Mouse (Mus musculus): Measurements from ENCODE around the gene Lama5. TPM values are rescaled to one million over a fixed set of nuclear protein-coding genes. Genes with fewer than 3 reads are reported as not detected.

Lama5 gene
- polyA plus RNA-seq, 1 experiment from 2014 or later, result 11.2 TPM

- H3K4me3 ChIP-seq, result no peak overlapping the region
- no peak overlapping the region for H3K27ac ChIP-seq
- WGBS, result 81% methylated on average over 3 of the region's 3 CpGs
- DNase-seq (ENCODE audit: extremely low spot score, low spot score), result no peak
- no peaks in the 10 kb centered on the region for H3K9me3 ChIP-seq
- no peaks in the 10 kb centered on the region for H3K36me3 ChIP-seq (replicated peaks)
- H3K27me3 ChIP-seq (ENCODE audit: poor library complexity, severe bottlenecking), result peaks cover 43% of the 10 kb centered on the region
- peaks cover 47% of the 10 kb centered on the region for H3K4me1 ChIP-seq
Observed at GRCm38 (mm10) chr2:180229129-180229528, 3.5 kb upstream of the Lama5 start.

- Histone ChIP-seq H3K36me3 (replicated peaks) (no peaks in the 10 kb centered on the region), H3K27ac (no peak overlapping the region; the same call in 1 of the 2 replicates), H3K9me3 (no peaks in the 10 kb centered on the region), H3K4me1 (peaks cover 52% of the 10 kb centered on the region), H3K4me3 (no peak overlapping the region), H3K27me3 (ENCODE audit: poor library complexity, severe bottlenecking) (peaks cover 48% of the 10 kb centered on the region)
- DNase-seq (ENCODE audit: extremely low spot score, low spot score), result no peak
- WGBS, result 75% methylated on average over 7 of the region's 7 CpGs
Observed at GRCm38 (mm10) chr2:180228592-180228991, 2.9 kb upstream of the Lama5 start.

DNA sequence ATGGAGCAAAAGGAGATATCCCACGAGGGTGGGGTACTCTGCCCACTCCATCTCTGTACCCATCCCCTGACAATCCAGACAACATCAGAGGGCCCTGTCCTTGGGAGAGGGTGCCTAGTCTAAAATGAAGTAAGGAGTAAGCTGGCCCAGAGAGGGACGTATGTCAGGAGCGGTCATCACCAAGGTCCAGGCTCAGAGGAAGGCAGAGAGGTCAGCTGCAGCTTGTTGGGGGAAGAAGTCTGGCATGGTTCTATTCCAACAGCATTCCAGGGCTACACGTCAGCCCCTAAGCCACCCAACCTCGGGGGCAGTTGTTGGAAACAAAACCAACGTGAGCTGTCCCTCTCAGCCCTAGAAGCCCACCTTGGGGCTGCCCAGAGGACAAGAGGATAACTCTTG lies 2.4 kb upstream of the Lama5 start:
- H3K27ac ChIP-seq, result peak overlapping the region; percentile 70
- peaks cover 54% of the 10 kb centered on the region for H3K27me3 ChIP-seq (ENCODE audit: poor library complexity, severe bottlenecking)

GRCm38 (mm10) chr2:180227262-180228059 lies 1.8 kb upstream of the Lama5 start:
- no peaks in the 10 kb centered on the region for H3K36me3 ChIP-seq (replicated peaks)
- H3K4me1 ChIP-seq, result peaks cover 63% of the 10 kb centered on the region
- peak; percentile 78 for DNase-seq (ENCODE audit: extremely low spot score, low spot score)
- H3K27ac ChIP-seq, result peak overlapping the region; percentile 70
- H3K9me3 ChIP-seq, result no peaks in the 10 kb centered on the region
- H3K27me3 ChIP-seq (ENCODE audit: poor library complexity, severe bottlenecking), result peaks cover 58% of the 10 kb centered on the region
- peak overlapping the region; percentile 26 for H3K4me3 ChIP-seq
- 1% methylated on average over 21 of the region's 21 CpGs for whole genome bisulfite sequencing

More for the DNA sequence above, 2.4 kb upstream of the Lama5 start:
- no peak for DNase-seq (ENCODE audit: extremely low spot score, low spot score)
- Histone ChIP-seq H3K9me3 (no peaks in the 10 kb centered on the region), H3K4me3 (no peak overlapping the region; the same call in 1 of the 2 replicates), H3K36me3 (replicated peaks) (no peaks in the 10 kb centered on the region), H3K4me1 (peaks cover 57% of the 10 kb centered on the region)
- 50% methylated on average over 6 of the region's 6 CpGs for WGBS

DNA sequence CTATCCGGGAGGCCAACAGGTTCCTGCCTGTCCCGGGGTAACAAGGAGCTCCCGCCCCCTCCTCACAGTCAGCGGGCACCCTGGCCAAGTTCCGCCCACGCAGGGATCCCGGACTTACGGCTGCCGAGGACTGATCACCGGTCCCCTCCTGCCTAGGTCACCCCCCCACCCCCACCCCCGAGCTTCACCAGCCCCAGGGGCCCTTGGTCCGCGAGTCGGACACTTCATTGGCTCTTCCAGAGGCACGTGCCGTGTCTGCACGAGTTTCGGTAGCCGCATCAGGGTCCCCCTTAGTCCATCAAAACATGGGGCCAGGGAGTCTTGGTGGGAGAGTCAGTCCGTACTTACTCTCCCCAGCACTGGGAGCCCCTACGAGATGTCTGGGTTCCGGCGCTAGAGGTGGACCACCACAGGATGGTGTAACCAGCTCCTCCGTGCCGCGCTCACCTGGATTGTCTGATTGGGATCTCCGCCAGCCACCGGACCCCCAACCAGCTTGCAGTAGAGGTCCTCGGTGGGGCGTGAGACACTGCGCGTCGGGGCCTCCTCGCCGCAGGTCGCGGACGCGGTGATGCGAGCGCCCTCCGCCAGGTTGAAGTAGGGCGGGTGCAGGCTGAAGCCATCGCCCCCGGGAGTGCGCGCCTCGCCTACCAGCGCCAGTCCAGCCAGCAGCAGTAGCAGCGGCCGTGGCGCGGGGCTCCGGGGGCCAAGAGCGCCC lies 456 bp downstream of the Lama5 start:
- H3K27ac ChIP-seq, result peak overlapping the region; percentile 84
- H3K4me3 ChIP-seq, result peak overlapping the region; percentile 83
- peak; percentile 57 for DNase-seq (ENCODE audit: extremely low spot score, low spot score)
- under 1% methylated on average over 55 of the region's 55 CpGs for WGBS
- 0 out of 2 replicates have a peak, but pooled peaks cover 3% of the 10 kb centered on the region for H3K36me3 ChIP-seq (replicated peaks)
- no peaks in the 10 kb centered on the region for H3K9me3 ChIP-seq
- H3K27me3 ChIP-seq (ENCODE audit: poor library complexity, severe bottlenecking), result peaks cover 58% of the 10 kb centered on the region
- peaks cover 70% of the 10 kb centered on the region for H3K4me1 ChIP-seq

DNA sequence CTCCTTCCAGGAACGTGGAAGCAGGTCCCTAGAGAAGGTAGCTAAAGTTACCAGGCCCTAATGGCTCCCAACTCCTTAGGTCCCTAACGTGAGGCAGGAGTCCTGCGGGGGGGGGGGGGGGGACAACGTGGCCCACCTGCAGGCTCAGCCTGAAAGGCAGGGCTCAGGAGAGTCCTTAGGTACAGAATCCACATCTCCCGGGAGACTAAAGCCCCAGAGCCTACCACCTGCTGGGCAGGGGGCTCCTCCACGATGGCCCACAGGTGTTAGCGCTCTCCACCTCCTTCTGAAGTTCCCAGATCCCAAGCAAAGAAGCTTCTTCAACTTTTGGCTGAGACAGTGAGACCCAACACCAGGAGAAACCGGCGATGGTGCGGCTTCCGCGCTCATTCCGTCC lies 1.0 kb downstream of the Lama5 start:
- no peak for DNase-seq (ENCODE audit: extremely low spot score, low spot score)
- Histone ChIP-seq H3K9me3 (no peaks in the 10 kb centered on the region), H3K27me3 (ENCODE audit: poor library complexity, severe bottlenecking) (peaks cover 58% of the 10 kb centered on the region), H3K36me3 (replicated peaks) (peaks cover 4% of the 10 kb centered on the region; the same call in 1 of the 2 replicates), H3K27ac (peak overlapping the region; percentile 84), H3K4me3 (peak overlapping the region; percentile 83), H3K4me1 (peaks cover 75% of the 10 kb centered on the region)
- WGBS, result under 1% methylated on average over 13 of the region's 13 CpGs

GRCm38 (mm10) chr2:180222250-180222649 lies 3.4 kb downstream of the Lama5 start:
- H3K27me3 ChIP-seq (ENCODE audit: poor library complexity, severe bottlenecking), result peaks cover 46% of the 10 kb centered on the region
- DNase-seq (ENCODE audit: extremely low spot score, low spot score), result no peak
- peak overlapping the region; percentile 44; the same call in 1 of the 2 replicates for H3K27ac ChIP-seq
- no peaks in the 10 kb centered on the region for H3K9me3 ChIP-seq
- no peak overlapping the region for H3K4me3 ChIP-seq
- H3K36me3 ChIP-seq (replicated peaks), result peaks cover 4% of the 10 kb centered on the region; the same call in 1 of the 2 replicates
- 18% methylated on average over 6 of the region's 6 CpGs for WGBS
- peaks cover 86% of the 10 kb centered on the region for H3K4me1 ChIP-seq

- peaks cover 34% of the 10 kb centered on the region for H3K27me3 ChIP-seq (ENCODE audit: poor library complexity, severe bottlenecking)
- 93% methylated on average over 9 of the region's 9 CpGs for WGBS
- no peak overlapping the region for H3K27ac ChIP-seq
Observed at GRCm38 (mm10) chr2:180221051-180221450, 4.6 kb downstream of the Lama5 start.

DNA sequence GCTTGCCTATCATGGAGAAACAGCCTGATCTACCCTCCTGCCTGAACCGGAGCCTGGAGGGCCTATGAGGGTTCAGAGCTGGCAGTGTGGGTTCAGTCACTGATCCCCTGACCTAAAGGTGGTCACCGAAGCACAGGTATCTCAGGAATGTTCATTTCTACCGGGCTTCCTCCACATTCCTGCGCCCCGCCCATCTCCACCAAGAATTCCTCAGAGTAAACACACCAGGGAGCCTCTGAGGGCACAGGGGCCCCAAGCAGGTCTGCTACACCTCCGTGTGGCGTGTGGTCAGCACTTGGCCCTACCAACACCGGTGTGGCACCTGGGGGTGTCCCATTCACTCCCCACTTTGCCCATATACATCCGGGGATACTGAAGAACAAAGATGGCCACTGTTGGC lies 5.5 kb downstream of the Lama5 start:
- H3K4me1 ChIP-seq, result peaks cover 74% of the 10 kb centered on the region

More at GRCm38 (mm10) chr2:180221051-180221450, 4.6 kb downstream of the Lama5 start:
- DNase-seq (ENCODE audit: extremely low spot score, low spot score), result no peak
- H3K36me3 ChIP-seq (replicated peaks), result peaks cover 4% of the 10 kb centered on the region; the same call in 1 of the 2 replicates
- no peak overlapping the region for H3K4me3 ChIP-seq
- H3K9me3 ChIP-seq, result no peaks in the 10 kb centered on the region
- H3K4me1 ChIP-seq, result peaks cover 79% of the 10 kb centered on the region

GRCm38 (mm10) chr2:180219145-180219943 lies 6.3 kb downstream of the Lama5 start:
- Histone ChIP-seq H3K4me3 (no peak overlapping the region), H3K4me1 (peaks cover 74% of the 10 kb centered on the region), H3K9me3 (no peaks in the 10 kb centered on the region), H3K36me3 (replicated peaks) (peaks cover 4% of the 10 kb centered on the region; the same call in 1 of the 2 replicates), H3K27me3 (ENCODE audit: poor library complexity, severe bottlenecking) (peaks cover 17% of the 10 kb centered on the region), H3K27ac (0 out of 2 replicates have a peak overlapping the region, but pooled peaks have one; percentile 69)
- DNase-seq (ENCODE audit: extremely low spot score, low spot score), result no peak
- 82% methylated on average over 15 of the region's 15 CpGs for WGBS

More for the DNA sequence above, 5.5 kb downstream of the Lama5 start:
- Histone ChIP-seq H3K27ac (0 out of 2 replicates have a peak overlapping the region, but pooled peaks have one; percentile 69), H3K27me3 (ENCODE audit: poor library complexity, severe bottlenecking) (peaks cover 26% of the 10 kb centered on the region), H3K9me3 (no peaks in the 10 kb centered on the region), H3K36me3 (replicated peaks) (peaks cover 4% of the 10 kb centered on the region; the same call in 1 of the 2 replicates), H3K4me3 (no peak overlapping the region)
- DNase-seq (ENCODE audit: extremely low spot score, low spot score), result no peak
- 85% methylated on average over 9 of the region's 9 CpGs for WGBS

DNA sequence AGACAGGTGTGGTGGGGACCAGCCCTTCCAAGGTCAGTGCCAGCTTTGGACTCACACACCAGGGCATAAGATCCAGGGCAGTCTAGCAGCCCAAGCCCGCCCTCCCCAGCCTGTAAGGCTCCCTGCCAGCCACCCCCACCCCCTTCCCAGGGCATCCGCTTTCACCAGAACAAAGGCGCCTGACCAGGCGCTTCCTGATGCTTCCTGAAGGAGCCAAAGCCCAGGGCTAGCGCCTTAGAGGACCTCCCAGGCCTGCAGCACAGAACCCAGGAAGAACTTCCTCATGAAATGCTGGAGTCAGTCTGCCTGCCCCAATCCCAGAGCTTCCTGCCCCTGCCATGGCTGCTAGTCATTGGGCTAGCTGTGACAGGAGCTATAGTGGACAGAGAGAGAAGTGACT lies 7.0 kb downstream of the Lama5 start:
- peaks cover 71% of the 10 kb centered on the region for H3K4me1 ChIP-seq
- no peak for DNase-seq (ENCODE audit: extremely low spot score, low spot score)
- H3K36me3 ChIP-seq (replicated peaks), result peaks cover 4% of the 10 kb centered on the region; the same call in 1 of the 2 replicates
- peaks cover 11% of the 10 kb centered on the region for H3K27me3 ChIP-seq (ENCODE audit: poor library complexity, severe bottlenecking)
- WGBS, result 20% methylated on average over 5 of the region's 5 CpGs
- no peak overlapping the region for H3K4me3 ChIP-seq
- H3K9me3 ChIP-seq, result no peaks in the 10 kb centered on the region
- H3K27ac ChIP-seq, result peak overlapping the region; percentile 69

DNA sequence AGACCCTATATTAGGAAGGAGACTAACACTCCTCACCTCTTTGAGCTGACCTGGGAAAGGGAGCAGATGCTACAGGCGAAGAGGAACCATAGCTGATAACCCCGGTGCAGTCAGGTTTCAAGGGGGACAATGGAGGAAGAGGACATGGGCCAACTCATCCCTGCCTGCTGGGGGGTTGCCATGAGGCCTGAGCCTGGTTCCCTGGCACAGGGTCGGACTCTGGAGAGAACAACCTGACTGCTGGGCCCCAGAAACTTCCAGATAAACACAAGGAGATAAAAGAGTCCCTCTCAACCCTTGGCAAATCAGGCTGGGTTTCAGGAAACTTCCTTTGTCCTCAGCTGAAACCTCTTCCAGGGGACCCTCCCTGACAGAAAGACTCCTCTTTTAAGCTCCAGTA lies 7.4 kb downstream of the Lama5 start:
- Histone ChIP-seq H3K27ac (peak overlapping the region; percentile 69), H3K27me3 (ENCODE audit: poor library complexity, severe bottlenecking) (peaks cover 6% of the 10 kb centered on the region), H3K4me1 (peaks cover 67% of the 10 kb centered on the region), H3K4me3 (no peak overlapping the region), H3K36me3 (replicated peaks) (peaks cover 6% of the 10 kb centered on the region; the same call in 1 of the 2 replicates), H3K9me3 (no peaks in the 10 kb centered on the region)
- 73% methylated on average over 3 of the region's 3 CpGs for WGBS
- DNase-seq (ENCODE audit: extremely low spot score, low spot score), result no peak

Measured in forebrain, embryonic 10.5 days (tissue).